Mouse (Mus musculus) liver, postnatal 0 days (tissue): Measurements from ENCODE around the gene Nr4a3.

Experiments
- CTCF ChIP-seq: sonication (generic); IDR thresholded peaks from 2 replicates; pipeline ENCODE4 v1.5.1; 2016; ENCODE audit warnings: antibody characterized with exemption, low read depth
- EP300 ChIP-seq: IDR thresholded peaks from 2 replicates; pipeline ENCODE4 v1.6.1; 2016; ENCODE audit warnings: antibody characterized with exemption, low read depth, mild to moderate bottlenecking

DNA sequence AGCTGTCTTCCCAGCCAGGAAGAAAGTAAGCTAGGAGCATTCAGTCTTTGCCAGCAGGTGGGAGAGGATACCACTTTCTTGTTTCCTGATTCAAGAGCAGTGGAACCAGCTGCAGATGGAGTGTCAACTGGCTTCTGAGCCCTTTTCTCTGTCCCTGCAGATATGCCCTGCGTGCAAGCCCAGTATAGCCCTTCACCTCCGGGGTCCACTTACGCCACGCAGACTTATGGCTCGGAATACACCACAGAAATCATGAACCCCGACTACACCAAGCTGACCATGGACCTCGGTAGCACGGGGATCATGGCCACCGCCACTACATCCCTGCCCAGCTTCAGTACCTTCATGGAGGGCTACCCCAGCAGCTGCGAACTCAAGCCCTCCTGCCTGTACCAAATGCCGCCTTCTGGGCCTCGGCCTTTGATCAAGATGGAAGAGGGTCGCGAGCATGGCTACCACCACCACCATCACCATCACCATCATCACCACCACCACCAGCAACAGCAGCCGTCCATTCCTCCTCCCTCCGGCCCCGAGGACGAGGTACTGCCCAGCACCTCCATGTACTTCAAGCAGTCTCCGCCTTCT, 6.2 kb downstream of the Nr4a3 start:
- TF ChIP-seq CTCF = no peak
- no peak for TF ChIP-seq EP300
